Mouse (Mus musculus) CH12.LX (cell line): ENCODE results near the gene Mkks. TPM values are rescaled to one million over a fixed set of nuclear protein-coding genes. Genes with fewer than 3 reads are reported as not detected.
A peak's percentile ranks its signal among the peaks of the same experiment; 100 is the strongest.

Source experiments
- DNase-seq: peaks from one replicate; pipeline ENCODE4 v3.0.0-alpha.2; 2013; ENCODE audit errors: extremely low read depth
- H3K27ac ChIP-seq: 2 replicates; pipeline ENCODE4 v1.5.1; 2012; ENCODE audit warnings: low read depth, mild to moderate bottlenecking, control low read depth, moderate library complexity; ENCODE audit not compliant: insufficient read depth
- H3K27me3 ChIP-seq: replicated peaks from 2 replicates; pipeline ENCODE3; 2012; ENCODE audit warnings: inconsistent platforms
- H3K36me3 ChIP-seq, 2 experiments: replicated peaks in 1 of 2; 2 replicates each; pipeline versions ENCODE3 to v1.6.1; 2012; ENCODE audit warnings: inconsistent platforms in 1 of 2, low read length in 1 of 2, mild to moderate bottlenecking in 1 of 2, mixed read lengths in 1 of 2, moderate library complexity in 1 of 2; ENCODE audit not compliant: control insufficient read depth in 1 of 2, insufficient read depth in 1 of 2
- H3K4me1 ChIP-seq, 2 experiments: 2 replicates each; pipeline ENCODE4 v1.6.1; 2012; ENCODE audit warnings: inconsistent platforms in 1 of 2, moderate library complexity in 1 of 2; ENCODE audit not compliant: insufficient read depth in 2 of 2, control insufficient read depth in 1 of 2
- H3K4me2 ChIP-seq: 2 replicates; pipeline ENCODE4 v1.6.1; 2012; ENCODE audit warnings: low read depth, mild to moderate bottlenecking, control low read depth; ENCODE audit not compliant: poor library complexity, insufficient read depth, severe bottlenecking
- H3K4me3 ChIP-seq, 3 experiments: fragments of 150-350 bp in 1 of 3; sonication (generic) in 1 of 3; replicated peaks in 1 of 3; 2 replicates each; pipeline versions ENCODE3 to v1.5.1; 2011 to 2012; ENCODE audit warnings: low read depth in 2 of 3, low read length in 2 of 3, mild to moderate bottlenecking in 2 of 3, moderate library complexity in 2 of 3, control low read depth in 1 of 3, improper control_type of control experiment in 1 of 3, inconsistent platforms in 1 of 3, mixed read lengths in 1 of 3; ENCODE audit not compliant: poor library complexity in 1 of 3
- H3K79me2 ChIP-seq: replicated peaks from 2 replicates; pipeline ENCODE4 v1.6.1; 2012; ENCODE audit warnings: mild to moderate bottlenecking, moderate library complexity; ENCODE audit not compliant: control insufficient read depth, poor library complexity, insufficient read depth, severe bottlenecking; ENCODE audit errors: extremely low read depth
- H3K9ac ChIP-seq: 2 replicates; pipeline ENCODE4 v1.6.1; 2012; ENCODE audit warnings: low read depth, mild to moderate bottlenecking, control low read depth, moderate library complexity; ENCODE audit not compliant: insufficient read depth
- H3K9me3 ChIP-seq: replicated peaks from 2 replicates; pipeline ENCODE3; 2012; ENCODE audit warnings: low read length, inconsistent platforms, mixed read lengths
- CHD1 ChIP-seq: IDR thresholded peaks from 2 replicates; pipeline ENCODE4 v1.6.1; 2012; ENCODE audit warnings: low read depth, low read length, improper control_type of control experiment, inconsistent platforms
- E2F4 ChIP-seq: IDR thresholded peaks from 2 replicates; pipeline ENCODE4 v1.6.1; 2011; ENCODE audit warnings: low read depth, low read length, improper control_type of control experiment; ENCODE audit not compliant: insufficient replicate concordance
- ELF1 ChIP-seq: IDR thresholded peaks from 2 replicates; pipeline ENCODE4 v1.6.1; 2014; ENCODE audit warnings: low read depth, mild to moderate bottlenecking, inconsistent platforms, low read length, improper control_type of control experiment
- EP300 ChIP-seq: IDR thresholded peaks from 2 replicates; pipeline ENCODE4 v1.6.1; 2011; ENCODE audit warnings: low read length, improper control_type of control experiment
- ETS1 ChIP-seq: conservative IDR thresholded peaks from 2 replicates; pipeline ENCODE4 v1.6.1; 2012; ENCODE audit warnings: low read depth, mild to moderate bottlenecking, inconsistent platforms, low read length, improper control_type of control experiment, moderate library complexity
- IRF4 ChIP-seq: IDR thresholded peaks from 2 replicates; pipeline ENCODE4 v1.6.1; 2014; ENCODE audit warnings: low read depth, mild to moderate bottlenecking, inconsistent platforms, low read length, improper control_type of control experiment
- JUND ChIP-seq: conservative IDR thresholded peaks from 2 replicates; pipeline ENCODE4 v1.6.1; 2011; ENCODE audit warnings: low read depth, low read length, improper control_type of control experiment
- MAFK ChIP-seq: IDR thresholded peaks from 2 replicates; pipeline ENCODE4 v1.6.1; 2011; ENCODE audit warnings: low read length, improper control_type of control experiment; ENCODE audit not compliant: insufficient replicate concordance
- MAZ ChIP-seq: IDR thresholded peaks from 2 replicates; pipeline ENCODE4 v1.6.1; 2012; ENCODE audit warnings: low read depth, mild to moderate bottlenecking, inconsistent platforms, low read length, improper control_type of control experiment, moderate library complexity
- MEF2A ChIP-seq: IDR thresholded peaks from 2 replicates; pipeline ENCODE4 v1.6.1; 2014; ENCODE audit warnings: low read depth, mild to moderate bottlenecking, inconsistent platforms, low read length, improper control_type of control experiment, borderline replicate concordance
- MXI1 ChIP-seq: IDR thresholded peaks from 2 replicates; pipeline ENCODE4 v1.6.1; 2011; ENCODE audit warnings: mild to moderate bottlenecking, low read depth, low read length, improper control_type of control experiment
- MYC ChIP-seq: IDR thresholded peaks from 2 replicates; pipeline ENCODE4 v1.6.1; 2011; ENCODE audit warnings: low read depth, mild to moderate bottlenecking, improper control_type of control experiment, low read length
- NELFE ChIP-seq: IDR thresholded peaks from 2 replicates; pipeline ENCODE4 v1.6.1; 2011; ENCODE audit warnings: low read depth, low read length, improper control_type of control experiment
- NRF1 ChIP-seq: IDR thresholded peaks from 2 replicates; pipeline ENCODE4 v1.6.1; 2014; ENCODE audit warnings: low read depth, mild to moderate bottlenecking, inconsistent platforms, low read length, improper control_type of control experiment, moderate library complexity
- PAX5 ChIP-seq: IDR thresholded peaks from 2 replicates; pipeline ENCODE4 v1.6.1; 2012; ENCODE audit warnings: low read length, inconsistent platforms, mixed read lengths
- SIN3A ChIP-seq: IDR thresholded peaks from 2 replicates; pipeline ENCODE4 v1.6.1; 2012; ENCODE audit warnings: low read length, improper control_type of control experiment, inconsistent platforms
- SMC3 ChIP-seq: IDR thresholded peaks from 2 replicates; pipeline ENCODE4 v1.6.1; 2011; ENCODE audit warnings: low read depth, low read length, improper control_type of control experiment
- TCF12 ChIP-seq: IDR thresholded peaks from 2 replicates; pipeline ENCODE4 v1.6.1; 2014; ENCODE audit warnings: low read depth, mild to moderate bottlenecking, inconsistent platforms, low read length, improper control_type of control experiment
- UBTF ChIP-seq: IDR thresholded peaks from 2 replicates; pipeline ENCODE4 v1.6.1; 2012; ENCODE audit warnings: low read depth, mild to moderate bottlenecking, inconsistent platforms, low read length, improper control_type of control experiment, moderate library complexity
- USF1 ChIP-seq: IDR thresholded peaks from 2 replicates; pipeline ENCODE4 v1.6.1; 2014; ENCODE audit warnings: low read depth, mild to moderate bottlenecking, inconsistent platforms, low read length, improper control_type of control experiment
- USF2 ChIP-seq: conservative IDR thresholded peaks from 2 replicates; pipeline ENCODE4 v1.6.1; 2011; ENCODE audit warnings: low read depth, low read length, improper control_type of control experiment
- ZC3H11A ChIP-seq: IDR thresholded peaks from 2 replicates; pipeline ENCODE4 v1.6.1; 2012; ENCODE audit warnings: low read depth, mild to moderate bottlenecking, inconsistent platforms, low read length, improper control_type of control experiment
- ZKSCAN1 ChIP-seq: IDR thresholded peaks from 2 replicates; pipeline ENCODE4 v1.6.1; 2012; ENCODE audit warnings: low read depth, inconsistent platforms, low read length, improper control_type of control experiment, borderline replicate concordance
- ZMIZ1 ChIP-seq: IDR thresholded peaks from 2 replicates; pipeline ENCODE4 v1.6.1; 2012; ENCODE audit warnings: low read depth, mild to moderate bottlenecking, inconsistent platforms, low read length, improper control_type of control experiment
- dilution Hi-C: fragments of 300-500 bp; cut with MboI; formaldehyde crosslinking; loops from 2 replicates; pipeline ENCODE4 v1.14.3; 2020; ENCODE audit warnings: low sequenced_read_pairs; ENCODE audit not compliant: extremely low pct_unique_long_range_greater_than_20kb, extremely low pct_ligation_motif_present
- in situ Hi-C: fragments of 300-500 bp; cut with MboI; formaldehyde crosslinking; loops from 3 replicates; pipeline ENCODE4 v1.14.3; 2019; ENCODE audit warnings: low sequenced_read_pairs, low pct_ligation_motif_present, low pct_unique_long_range_greater_than_20kb, mixed read lengths
- polyA plus RNA-seq: library from polyadenylated mRNA; unstranded; fragments of >175 nt; gene quantifications from 2 replicates; pipeline ENCODE4 v1.2.1, GENCODE M21; 2012; ENCODE audit warnings: low read depth; ENCODE audit not compliant: insufficient read length
- total RNA-seq, 2 experiments: library from RNA; depleted of rRNA; stranded (reverse); fragments of 300-350 nt in 1 of 2; fragments of >200 nt in 1 of 2; gene quantifications; 2 replicates each; pipeline ENCODE4 v1.2.3; 2012 to 2014

Gene Mkks
- total and polyA plus RNA-seq, 3 experiments, result 2.2 to 25.8 (median 5.8) TPM

DNA sequence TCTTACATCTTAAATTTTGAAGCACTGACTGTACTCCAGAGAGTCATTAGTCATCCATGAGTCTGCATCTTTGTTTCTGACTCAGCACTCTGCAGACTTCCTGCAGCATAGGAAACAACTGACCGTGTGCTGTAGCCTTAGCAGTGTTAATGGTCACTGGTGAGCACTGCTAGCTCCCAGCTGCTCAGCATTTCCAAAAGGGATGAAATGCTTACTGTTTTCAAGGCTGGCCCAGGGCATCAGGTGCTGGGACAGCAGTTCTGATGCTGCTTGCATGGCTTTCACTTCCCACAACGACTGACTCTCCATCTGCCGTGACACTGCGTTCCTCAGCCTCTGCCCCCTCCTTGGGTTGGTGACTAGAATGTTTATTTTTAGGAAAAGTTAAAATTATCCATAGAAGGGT, 29.8 kb upstream of the Mkks start:
- in situ Hi-C loops (no loop called here), dilution Hi-C loops (no loop called here)
- peaks cover 3 to 37% of the 10 kb centered on the region in 2 experiments; a peak in 2 of 4 replicates for H3K4me1 ChIP-seq
- peaks cover 0 to 8% of the 10 kb centered on the region in 2 experiments for H3K36me3 ChIP-seq
- TF ChIP-seq ETS1 (peak; percentile 61), MYC (no peak), TCF12 (0 out of 2 replicates have a peak, but pooled peaks have one; percentile 18), MAZ (peak; percentile 65; the same call in 1 of the 2 replicates), SIN3A (peak; percentile 74; the same call in 1 of the 2 replicates), MXI1 (no peak), MEF2A (peak; percentile 70; the same call in 1 of the 2 replicates), IRF4 (peak; percentile 67), ELF1 (0 out of 2 replicates have a peak, but pooled peaks have one; percentile 37), EP300 (peak; percentile 64), UBTF (no peak), MAFK (peak; percentile 96)
- no peaks in the 10 kb centered on the region for H3K9me3 ChIP-seq
- H3K79me2 ChIP-seq, result 0 out of 2 replicates have a peak, but pooled peaks cover 3% of the 10 kb centered on the region
- H3K4me3 ChIP-seq, result peak overlapping the region; percentile 16 to 44 (median 42)
- H3K27me3 ChIP-seq, result no peaks in the 10 kb centered on the region
- H3K27ac ChIP-seq, result peak overlapping the region; percentile 71
- DNase-seq, result peak; percentile 71
- peak overlapping the region; percentile 20 for H3K9ac ChIP-seq
- peak overlapping the region; percentile 62 for H3K4me2 ChIP-seq

GRCm38 (mm10) chr2:136920257-136920993, 29.2 kb upstream of the Mkks start:
- no peak for TF ChIP-seq NELFE
- TF ChIP-seq NRF1, result no peak
- TF ChIP-seq ZKSCAN1, result no peak
- TF ChIP-seq USF1, result no peak
- no peak for TF ChIP-seq EP300
- no peak for TF ChIP-seq PAX5
- TF ChIP-seq CHD1, result no peak
- TF ChIP-seq E2F4, result no peak
- TF ChIP-seq ELF1, result no peak
- no peak for TF ChIP-seq TCF12
- TF ChIP-seq USF2, result no peak
- TF ChIP-seq MEF2A, result no peak
- no peak for TF ChIP-seq ZMIZ1
- no peak for TF ChIP-seq MXI1
- TF ChIP-seq JUND, result no peak
- TF ChIP-seq SMC3, result no peak
- no peak for TF ChIP-seq MAZ
- no peak for TF ChIP-seq ZC3H11A
- no peak overlapping the region for H3K4me3 ChIP-seq
- H3K9me3 ChIP-seq, result no peaks in the 10 kb centered on the region
- dilution Hi-C loops (no loop called here), in situ Hi-C loops (no loop called here)
- H3K27ac ChIP-seq, result no peak overlapping the region
- no peaks in the 10 kb centered on the region for H3K27me3 ChIP-seq
- 0 out of 2 replicates have a peak, but pooled peaks cover 3% of the 10 kb centered on the region for H3K79me2 ChIP-seq
- no peak overlapping the region for H3K9ac ChIP-seq
- H3K36me3 ChIP-seq, result peaks cover 0 to 8% of the 10 kb centered on the region in 2 experiments
- DNase-seq, result no peak
- H3K4me1 ChIP-seq, result peaks cover 3 to 37% of the 10 kb centered on the region in 2 experiments; a peak in 2 of 4 replicates
- H3K4me2 ChIP-seq, result no peak overlapping the region
